Mouse (Mus musculus) forebrain, embryonic 16.5 days (tissue): ENCODE measurements at regions not wholly inside any gene's neighbourhood (a gene's known extent, or its start where the extent isn't known, plus 50 kb on each side); places are given as distances from the start of the nearest gene placed in this dataset. TPM values are rescaled to one million over a fixed set of nuclear protein-coding genes. Genes with fewer than 3 reads are reported as not detected.

Experiments
- ATAC-seq: fragments of 200-750 bp; cut with Nextera tagmentation; 2 replicates; pipeline ENCODE4 v1.8.0; 2017; ENCODE audit warnings: mild to moderate bottlenecking, moderate library complexity
- H3K27ac ChIP-seq: fragments of 300-500 bp; sonication (generic); 2 replicates; pipeline ENCODE4 v1.5.1; 2014; ENCODE audit warnings: low read length, control low read depth
- H3K27me3 ChIP-seq: fragments of 300-500 bp; sonication (generic); replicated peaks from 2 replicates; pipeline ENCODE4 v1.6.1; 2014; ENCODE audit warnings: low read length; ENCODE audit not compliant: control insufficient read depth, insufficient read depth
- H3K36me3 ChIP-seq: fragments of 300-500 bp; sonication (generic); 2 replicates; pipeline ENCODE4 v1.6.1; 2014; ENCODE audit not compliant: control insufficient read depth, insufficient read depth
- H3K4me1 ChIP-seq: fragments of 300-500 bp; sonication (generic); replicated peaks from 2 replicates; pipeline ENCODE4 v1.6.1; 2014; ENCODE audit warnings: low read length; ENCODE audit not compliant: control insufficient read depth, insufficient read depth
- H3K4me2 ChIP-seq: fragments of 300-500 bp; sonication (generic); 2 replicates; pipeline ENCODE4 v1.6.1; 2014; ENCODE audit warnings: mild to moderate bottlenecking, low read length, control low read depth
- H3K4me3 ChIP-seq: fragments of 300-500 bp; sonication (generic); replicated peaks from 2 replicates; pipeline ENCODE4 v1.5.1; 2014; ENCODE audit warnings: mild to moderate bottlenecking, low read length, control low read depth
- H3K9ac ChIP-seq: fragments of 300-500 bp; sonication (generic); replicated peaks from 2 replicates; pipeline ENCODE4 v1.6.1; 2014; ENCODE audit warnings: low read depth, low read length, control low read depth
- H3K9me3 ChIP-seq: fragments of 300-500 bp; sonication (generic); 2 replicates; pipeline ENCODE4 v1.6.1; 2016; ENCODE audit warnings: low read length; ENCODE audit not compliant: control insufficient read depth
- WGBS: fragments of 180-500 bp; shearing (Covaris S2); extraction: QIAGEN DNeasy Blood & Tissue Kit; methylation state at CpG from one replicate; pipeline ENCODE4 v1.1.7; 2014; 5-methylcytosine and 5-hydroxymethylcytosine counted together
- microRNA-seq: library from miRNA; unstranded; fragments of <30 nt; microRNA quantifications from one replicate; pipeline ENCODE4, GENCODE M21; 2017

- Histone ChIP-seq H3K9ac (no peak overlapping the region), H3K36me3 (no peaks in the 10 kb centered on the region), H3K4me3 (no peak overlapping the region), H3K4me2 (no peak overlapping the region), H3K27me3 (no peaks in the 10 kb centered on the region), H3K27ac (no peak overlapping the region), H3K4me1 (no peaks in the 10 kb centered on the region), H3K9me3 (no peaks in the 10 kb centered on the region)
- ATAC-seq = no peak
- 91% methylated on average over 4 of the region's 4 CpGs for WGBS
Measured at GRCm38 (mm10) chrX:12826646-12827045, 64.8 kb upstream of the Med14 start.

- H3K4me2 ChIP-seq = no peak overlapping the region
- no peaks in the 10 kb centered on the region for H3K27me3 ChIP-seq
- H3K36me3 ChIP-seq = no peaks in the 10 kb centered on the region
- H3K9me3 ChIP-seq = no peaks in the 10 kb centered on the region
- no peak for ATAC-seq
- H3K4me3 ChIP-seq = no peak overlapping the region
- H3K27ac ChIP-seq = no peak overlapping the region
- no peak overlapping the region for H3K9ac ChIP-seq
- WGBS = 98% methylated on average over 2 of the region's 2 CpGs
- H3K4me1 ChIP-seq = no peaks in the 10 kb centered on the region
Measured at GRCm38 (mm10) chrX:12825262-12825661, 63.4 kb upstream of the Med14 start.

GRCm38 (mm10) chrX:12824497-12824896 lies 62.6 kb upstream of the Med14 start:
- Histone ChIP-seq H3K36me3 (no peaks in the 10 kb centered on the region), H3K9ac (no peak overlapping the region), H3K4me3 (no peak overlapping the region), H3K9me3 (no peaks in the 10 kb centered on the region), H3K27me3 (no peaks in the 10 kb centered on the region), H3K4me2 (no peak overlapping the region), H3K4me1 (no peaks in the 10 kb centered on the region), H3K27ac (no peak overlapping the region)
- 85% methylated on average over 5 of the region's 5 CpGs for WGBS
- ATAC-seq = no peak

- Histone ChIP-seq H3K9ac (no peak overlapping the region), H3K27ac (no peak overlapping the region), H3K27me3 (no peaks in the 10 kb centered on the region), H3K4me2 (no peak overlapping the region), H3K4me3 (no peak overlapping the region), H3K9me3 (no peaks in the 10 kb centered on the region), H3K36me3 (no peaks in the 10 kb centered on the region), H3K4me1 (no peaks in the 10 kb centered on the region)
- 49% methylated on average over 10 of the region's 10 CpGs for WGBS
- no peak for ATAC-seq
Measured at GRCm38 (mm10) chrX:12822777-12823176, 60.9 kb upstream of the Med14 start.

GRCm38 (mm10) chrX:12813083-12813660 lies 51.3 kb upstream of the Med14 start:
- Histone ChIP-seq H3K36me3 (no peaks in the 10 kb centered on the region), H3K4me1 (no peaks in the 10 kb centered on the region), H3K27me3 (no peaks in the 10 kb centered on the region), H3K4me2 (no peak overlapping the region), H3K27ac (no peak overlapping the region), H3K9me3 (no peaks in the 10 kb centered on the region), H3K4me3 (no peak overlapping the region), H3K9ac (no peak overlapping the region)
- 87% methylated on average over 6 of the region's 6 CpGs for WGBS
- no peak for ATAC-seq

Small RNA genes in the stretch of these regions (microRNA-seq; reads per million reads assigned to microRNA genes)
- not detected for gene Gm25063
